ENCODE assay signal across 8 mouse cellular contexts in genomic region chr9:119035836-119036235, GRCm38 (mm10). TPM values are rescaled to one million over a fixed set of nuclear protein-coding genes. Genes with fewer than 3 reads are reported as not detected.
DNase-seq lines count a peak whose midpoint lies in the region; ATAC-seq and TF ChIP-seq lines count a peak whose summit lies in the region.

No protein-coding gene starts in this region.

- H3K4me2 ChIP-seq in intestine, embryonic 16.5 days (ENCODE audit: low read depth, low read length), result no peak overlapping the region
- no peak overlapping the region for H3K4me2 ChIP-seq in intestine, embryonic 15.5 days (replicated peaks)
- no peak overlapping the region for H3K4me2 ChIP-seq in limb, embryonic 15.5 days
- H3K4me2 ChIP-seq in forebrain, postnatal 0 days (ENCODE audit: low read depth), result no peak overlapping the region

- ATAC-seq in intestine, embryonic 16.5 days, result peak; percentile 26; the same call in 1 of the 2 replicates
- no peak for ATAC-seq in intestine, embryonic 15.5 days
- no peak for ATAC-seq in limb, embryonic 15.5 days (ENCODE audit: insufficient number of reproducible peaks, low FRiP score, low TSS enrichment, low read depth)
- no peak for ATAC-seq in forebrain, postnatal 0 days

- intact Hi-C loops in heart, adult 2 months (cut with DNase I), result no loop called here

- no peaks in the 10 kb centered on the region for H3K9me3 ChIP-seq in intestine, embryonic 16.5 days (ENCODE audit: control insufficient read depth, low read length)
- H3K9me3 ChIP-seq in intestine, embryonic 15.5 days, result no peaks in the 10 kb centered on the region
- no peaks in the 10 kb centered on the region for H3K9me3 ChIP-seq in limb, embryonic 15.5 days
- H3K9me3 ChIP-seq in forebrain, postnatal 0 days (ENCODE audit: low read length), result no peaks in the 10 kb centered on the region

- H3K79me2 ChIP-seq in heart, adult 2 months (replicated peaks; ENCODE audit: control insufficient read depth, insufficient read depth, low read length), result no peaks in the 10 kb centered on the region

- peak; percentile 73; the same call in 1 of the 2 replicates for TF ChIP-seq EP300 in heart, adult 2 months (IDR thresholded peaks at IDR 0.05; ENCODE audit: insufficient read depth, low read depth, low read length)

- H3K4me3 ChIP-seq in intestine, embryonic 16.5 days (ENCODE audit: low read length), result no peak overlapping the region
- H3K4me3 ChIP-seq in intestine, embryonic 15.5 days (replicated peaks), result no peak overlapping the region
- H3K4me3 ChIP-seq in heart, adult 2 months, result no peak overlapping the region
- H3K4me3 ChIP-seq in limb, embryonic 15.5 days, result no peak overlapping the region
- no peak overlapping the region for H3K4me3 ChIP-seq in forebrain, postnatal 0 days (ENCODE audit: low read depth, low read length)

- no peaks in the 10 kb centered on the region for H3K27me3 ChIP-seq in intestine, embryonic 16.5 days (replicated peaks; ENCODE audit: control insufficient read depth, insufficient read depth, low read length)
- no peaks in the 10 kb centered on the region for H3K27me3 ChIP-seq in intestine, embryonic 15.5 days (replicated peaks)
- no peaks in the 10 kb centered on the region for H3K27me3 ChIP-seq in heart, adult 2 months (ENCODE audit: control insufficient read depth, insufficient read depth, low read length)
- no peaks in the 10 kb centered on the region for H3K27me3 ChIP-seq in limb, embryonic 15.5 days
- H3K27me3 ChIP-seq in forebrain, postnatal 0 days (ENCODE audit: insufficient read depth, low read length), result no peaks in the 10 kb centered on the region

- 0 out of 2 replicates have a peak, but pooled peaks have one; percentile 9 for TF ChIP-seq POLR2A in heart, adult 2 months (IDR thresholded peaks at IDR 0.05; ENCODE audit: insufficient read depth, low read depth, low read length)

- no peak overlapping the region; the same call in 1 of the 2 replicates for H3K9ac ChIP-seq in intestine, embryonic 16.5 days (ENCODE audit: low read depth, low read length)
- no peak overlapping the region for H3K9ac ChIP-seq in intestine, embryonic 15.5 days
- H3K9ac ChIP-seq in heart, adult 2 months (ENCODE audit: low read depth, low read length), result no peak overlapping the region
- no peak overlapping the region for H3K9ac ChIP-seq in limb, embryonic 15.5 days
- no peak overlapping the region for H3K9ac ChIP-seq in forebrain, postnatal 0 days

- TF ChIP-seq CTCF in heart, adult 2 months (IDR thresholded peaks at IDR 0.05), result 0 out of 2 replicates have a peak, but pooled peaks have one; percentile 6
- TF ChIP-seq CTCF in forebrain, postnatal 0 days (IDR thresholded peaks at IDR 0.05; ENCODE audit: low read depth), result no peak

- 48% methylated on average over 7 of the region's 7 CpGs for WGBS in intestine, embryonic 16.5 days
- WGBS in intestine, embryonic 15.5 days, result 49% methylated on average over 7 of the region's 7 CpGs
- WGBS in heart, adult 2 months, result 31% methylated on average over 7 of the region's 7 CpGs
- 62% methylated on average over 7 of the region's 7 CpGs for WGBS in limb, embryonic 15.5 days
- WGBS in forebrain, postnatal 0 days, result 68% methylated on average over 7 of the region's 7 CpGs

- no peak overlapping the region for H3K27ac ChIP-seq in intestine, embryonic 16.5 days (ENCODE audit: low read length)
- no peak overlapping the region for H3K27ac ChIP-seq in intestine, embryonic 15.5 days
- H3K27ac ChIP-seq in heart, adult 2 months, result peak overlapping the region; percentile 66
- H3K27ac ChIP-seq in limb, embryonic 15.5 days, result 0 out of 2 replicates have a peak overlapping the region, but pooled peaks have one; percentile 0
- no peak overlapping the region for H3K27ac ChIP-seq in forebrain, postnatal 0 days (ENCODE audit: low read depth, low read length)

- H3K4me1 ChIP-seq in intestine, embryonic 16.5 days (ENCODE audit: control insufficient read depth, insufficient read depth, low read length), result 0 out of 2 replicates have a peak, but pooled peaks cover 6% of the 10 kb centered on the region
- H3K4me1 ChIP-seq in intestine, embryonic 15.5 days (replicated peaks), result peaks cover 9% of the 10 kb centered on the region
- peaks cover 20% of the 10 kb centered on the region for H3K4me1 ChIP-seq in heart, adult 2 months (ENCODE audit: control insufficient read depth, insufficient read depth, low read length)
- peaks cover 71% of the 10 kb centered on the region for H3K4me1 ChIP-seq in limb, embryonic 15.5 days
- peaks cover 14% of the 10 kb centered on the region; the same call in 1 of the 2 replicates for H3K4me1 ChIP-seq in forebrain, postnatal 0 days (ENCODE audit: insufficient read depth)

- H3K36me3 ChIP-seq in intestine, embryonic 16.5 days (ENCODE audit: control insufficient read depth, insufficient read depth, low read length), result peaks cover 18% of the 10 kb centered on the region
- peaks cover 30% of the 10 kb centered on the region for H3K36me3 ChIP-seq in intestine, embryonic 15.5 days
- no peaks in the 10 kb centered on the region for H3K36me3 ChIP-seq in heart, adult 2 months (ENCODE audit: control insufficient read depth, insufficient read depth, low read length)
- peaks cover 32% of the 10 kb centered on the region for H3K36me3 ChIP-seq in limb, embryonic 15.5 days
- peaks cover 6% of the 10 kb centered on the region for H3K36me3 ChIP-seq in forebrain, postnatal 0 days (ENCODE audit: insufficient read depth)

- peak; percentile 83 for DNase-seq in adrenal gland, adult 8-10 months
- peak; percentile 89 for DNase-seq in heart, adult 2 months
- DNase-seq in right cerebral cortex, postnatal 10 days (ENCODE audit: low spot score in 2 of 2), result no peak
- no peak for DNase-seq in forebrain, postnatal 0 days
- no peak for DNase-seq in thymus, postnatal 10 days (ENCODE audit: low spot score in 2 of 2)

RNA-seq across cellular contexts. Expression of gene Vill, which starts 16.7 kb away (rescaled TPM):
- 13.7 and 14.9 TPM in 2 replicates for polyA plus RNA-seq in intestine, embryonic 16.5 days (2015; fragmentation: Nextera tagmentation; extraction: Ambion mirVana)
- 16.1 and 17.2 TPM in 2 replicates for polyA plus RNA-seq in intestine, embryonic 15.5 days (2015; fragmentation: Nextera tagmentation; extraction: Ambion mirVana)
- total RNA-seq in adrenal gland, adult 8-10 months (2022), result 1 to 10 TPM; 2.4 to 4.6 (median 4.4) TPM
- total RNA-seq in heart, adult 2 months (2021), result under 1 TPM; 0.20 to 0.34 TPM
- polyA plus RNA-seq in heart, adult 2 months (2012; rRNA removed), result 0.85 and 1.4 TPM in 2 replicates
- polyA plus RNA-seq in limb, embryonic 15.5 days (2015; fragmentation: Nextera tagmentation; extraction: Ambion mirVana), result 19.0 and 19.7 TPM in 2 replicates
- 3.3 and 6.5 TPM in 2 replicates for total RNA-seq in forebrain, postnatal 0 days (2014; rRNA removed)
- polyA plus RNA-seq in forebrain, postnatal 0 days (2015; fragmentation: Nextera tagmentation; extraction: Ambion mirVana), result 2.7 and 3.8 TPM in 2 replicates

RNA-seq across cellular contexts. Expression of gene Plcd1, which starts 57.5 kb away (rescaled TPM):
- polyA plus RNA-seq in intestine, embryonic 16.5 days (2015; fragmentation: Nextera tagmentation; extraction: Ambion mirVana), result 16.9 and 17.3 TPM in 2 replicates
- 16.8 and 18.7 TPM in 2 replicates for polyA plus RNA-seq in intestine, embryonic 15.5 days (2015; fragmentation: Nextera tagmentation; extraction: Ambion mirVana)
- 10 to 100 TPM in 2 of 4 experiments, 1 to 10 TPM in 2; 8.5 to 19.9 (median 13.2) TPM for total RNA-seq in adrenal gland, adult 8-10 months (2022)
- 10 to 100 TPM; 14.5 to 16.6 TPM for total RNA-seq in heart, adult 2 months (2021)
- 32.2 and 39.4 TPM in 2 replicates for polyA plus RNA-seq in heart, adult 2 months (2012; rRNA removed)
- polyA plus RNA-seq in limb, embryonic 15.5 days (2015; fragmentation: Nextera tagmentation; extraction: Ambion mirVana), result 55.5 and 57.7 TPM in 2 replicates
- total RNA-seq in forebrain, postnatal 0 days (2014; rRNA removed), result 9.6 and 16.1 TPM in 2 replicates
- polyA plus RNA-seq in forebrain, postnatal 0 days (2015; fragmentation: Nextera tagmentation; extraction: Ambion mirVana), result 8.2 and 11.3 TPM in 2 replicates

Comparison
In these comparisons a context has a peak if more than half of its experiments do, and no peak if none do; other contexts are left out.
1. H3K27ac ChIP-seq: peak in heart, adult 2 months (single experiment) and limb, embryonic 15.5 days (single experiment); none in intestine, embryonic 16.5 days (single experiment), intestine, embryonic 15.5 days (single experiment) and forebrain, postnatal 0 days (single experiment).
2. DNase-seq: peak in adrenal gland, adult 8-10 months (single experiment) and heart, adult 2 months (2 of 2); none in right cerebral cortex, postnatal 10 days (0 of 2), forebrain, postnatal 0 days (single experiment) and thymus, postnatal 10 days (0 of 2).